Mouse (Mus musculus): ENCODE data around the gene Wdr61.
"Not testable (repeated sequence)": the region's sequence is repeated elsewhere in the genome, so short reads cannot be mapped to it uniquely, and the experiment has no call there.

Wdr61 gene

DNA sequence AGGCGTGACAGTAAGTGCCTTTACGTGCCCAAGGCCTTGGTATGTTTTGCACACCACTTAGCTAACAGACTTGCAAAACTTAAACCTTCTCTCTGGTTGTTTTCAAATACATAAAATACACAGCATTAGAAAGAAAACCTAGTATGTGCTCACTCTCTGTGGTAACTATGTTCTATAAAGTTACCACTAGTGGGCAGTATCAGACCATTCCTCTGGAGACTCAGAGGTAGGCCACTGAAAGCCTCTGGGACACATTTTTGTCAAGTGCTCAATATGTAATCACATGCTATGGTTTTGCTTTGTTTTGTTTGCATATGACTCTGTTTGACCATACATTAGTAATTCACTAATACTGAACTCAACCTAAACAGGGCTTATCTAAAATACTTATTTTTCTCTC lies 2.2 kb downstream of the Wdr61 start:
- DNase-seq (ENCODE audit: low read depth, low spot score), result peak; percentile 69

DNA sequence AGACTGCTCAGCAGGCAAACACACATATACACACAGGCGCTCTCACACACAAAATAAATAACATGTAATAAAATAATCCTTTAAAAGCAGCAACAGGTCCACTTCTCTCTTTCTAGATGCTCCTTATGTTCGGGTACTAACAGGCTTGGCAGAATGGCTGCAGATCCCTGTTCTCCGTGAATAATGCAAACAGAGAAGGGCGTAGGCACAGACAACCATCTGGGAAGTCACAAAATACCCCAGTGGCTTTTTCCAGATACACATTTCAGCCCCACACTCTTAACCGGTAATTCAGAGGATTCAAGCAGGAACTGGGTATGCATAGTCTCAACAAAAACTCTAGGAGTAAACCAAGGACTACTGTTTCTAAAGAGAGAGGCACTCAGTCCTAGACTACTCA lies 8.0 kb downstream of the Wdr61 start:
- DNase-seq (ENCODE audit: low read depth, low spot score), result no peak

DNA sequence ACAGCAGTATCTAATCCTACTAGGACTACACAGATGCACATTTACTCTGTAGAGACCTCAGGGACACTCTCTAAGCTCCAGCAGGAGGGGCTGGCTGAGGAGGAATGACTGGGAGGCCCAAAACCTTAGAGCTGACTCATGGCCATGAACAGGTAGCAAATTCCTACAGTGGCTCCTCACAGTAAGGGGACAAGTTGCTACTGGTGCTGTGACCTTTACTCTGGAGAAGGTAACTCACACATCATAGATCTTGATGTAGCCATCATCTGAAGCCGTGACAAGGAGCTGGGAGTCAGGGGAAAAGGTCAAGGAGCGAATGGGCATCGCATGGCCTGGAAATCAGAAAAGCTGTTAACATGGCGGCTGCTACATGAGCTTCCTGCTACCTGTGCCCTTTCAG lies 11.7 kb downstream of the Wdr61 start:
- no peak for DNase-seq (ENCODE audit: low read depth, low spot score)

DNA sequence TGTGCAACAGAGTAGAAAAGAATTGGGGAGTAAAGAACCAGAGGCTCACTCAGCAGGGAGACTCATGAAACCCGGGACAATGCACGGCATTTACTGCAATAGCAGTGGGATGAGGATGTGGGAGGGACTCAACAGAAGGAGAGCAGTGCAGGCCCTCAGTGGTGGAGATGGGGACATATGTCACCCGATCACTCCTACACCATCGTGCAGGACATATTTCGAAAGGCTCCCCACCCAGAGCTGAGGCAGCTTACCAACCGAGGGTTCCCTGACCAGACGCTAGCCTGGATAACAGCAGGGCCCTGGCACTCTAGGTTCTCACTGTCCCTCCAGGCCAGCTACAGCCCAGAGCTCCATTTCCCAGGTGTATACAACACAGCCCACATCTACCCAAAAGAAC lies 12.2 kb downstream of the Wdr61 start:
- DNase-seq (ENCODE audit: low read depth, low spot score), result no peak

DNA sequence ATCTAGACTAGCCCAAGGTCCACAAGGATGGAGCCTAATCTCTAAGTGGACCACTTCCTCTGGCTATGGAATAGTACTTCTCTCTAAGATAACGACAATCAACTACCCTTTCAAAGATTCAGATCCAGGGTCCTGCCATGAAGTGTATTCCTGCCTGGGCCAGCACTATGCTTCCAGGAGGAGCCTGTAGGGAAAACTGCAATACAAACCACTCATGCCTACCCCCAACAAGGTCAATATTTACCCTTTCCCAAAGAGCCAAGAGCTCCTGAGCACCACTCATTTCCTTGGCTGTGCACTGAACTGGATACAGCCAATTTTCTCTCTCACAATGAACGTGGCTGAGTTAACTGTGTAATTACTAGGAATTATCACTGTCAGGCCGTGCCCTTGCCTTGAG lies 16.8 kb downstream of the Wdr61 start:
- no peak for DNase-seq (ENCODE audit: low read depth, low spot score)

DNA sequence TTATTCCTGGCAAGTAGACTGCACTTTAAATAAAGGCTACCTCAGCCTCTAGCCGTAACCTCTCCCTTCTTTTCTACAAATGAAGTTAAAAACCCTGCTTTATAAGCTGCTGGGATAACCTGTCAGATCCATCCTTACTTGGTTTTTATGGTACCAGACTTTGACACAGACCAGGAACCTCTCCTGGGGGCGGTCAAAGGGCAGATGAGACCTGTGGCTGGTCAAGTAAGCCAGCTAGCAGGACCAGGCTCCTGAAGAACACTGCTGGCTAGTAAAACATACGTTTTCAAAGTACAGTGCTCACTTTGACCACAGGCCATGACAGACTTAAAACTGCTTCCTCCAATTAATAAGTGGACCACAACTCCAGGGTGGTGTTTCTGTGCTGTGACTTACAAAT lies 18.5 kb downstream of the Wdr61 start:
- DNase-seq (ENCODE audit: low read depth, low spot score), result no peak

DNA sequence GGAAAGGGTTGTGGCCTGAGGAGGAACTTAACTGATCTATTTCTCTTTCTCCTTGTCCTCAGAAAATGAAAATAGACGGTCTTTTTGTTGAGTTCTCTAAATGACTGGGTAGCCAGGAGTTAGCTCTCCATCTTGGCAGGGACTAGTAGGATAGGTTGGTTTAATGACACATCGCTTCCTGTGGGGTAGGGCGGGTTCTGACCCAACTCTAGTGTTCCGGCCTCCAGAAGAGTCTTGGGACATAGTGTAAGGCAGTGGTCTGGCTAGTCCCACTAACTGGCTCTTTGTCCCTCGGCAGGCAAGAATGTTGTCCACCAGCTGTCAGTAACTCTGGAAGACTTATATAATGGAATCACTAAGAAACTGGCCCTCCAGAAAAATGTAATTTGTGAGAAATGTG lies 26.2 kb downstream of the Wdr61 start:
- DNase-seq (ENCODE audit: low read depth, low spot score), result no peak

DNA sequence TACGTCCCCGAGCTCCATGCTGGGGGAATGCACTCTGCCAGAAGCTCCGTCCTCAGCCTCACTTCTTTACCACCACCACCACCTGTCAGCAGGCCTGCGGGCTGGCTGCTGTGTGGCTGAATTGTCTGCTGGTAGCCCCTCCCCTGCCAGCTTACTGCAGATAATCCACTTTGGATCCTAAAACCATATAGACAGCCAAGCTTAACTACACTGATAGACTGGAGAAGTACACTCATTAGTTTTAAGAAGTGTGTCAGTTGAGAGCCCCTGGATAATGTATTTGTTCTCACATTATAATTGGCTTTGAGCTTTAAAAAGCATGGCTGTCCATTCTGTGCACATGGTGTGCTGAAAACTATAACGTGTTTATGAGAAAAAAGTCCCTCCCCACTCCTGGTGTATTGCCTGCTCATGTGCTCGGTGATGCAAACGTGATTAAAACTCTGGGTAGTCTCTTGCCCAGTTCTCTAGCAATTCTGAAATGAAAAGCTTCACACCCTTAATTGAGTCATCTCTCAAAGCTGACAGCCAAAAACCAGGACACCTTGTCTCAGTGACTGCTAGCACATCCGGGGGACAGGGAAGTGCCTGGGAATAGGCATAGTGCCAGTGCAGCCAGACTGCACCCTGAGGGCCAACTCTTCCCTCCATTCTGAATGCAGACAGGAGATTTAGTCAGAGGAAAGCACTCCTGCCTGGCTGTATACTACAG lies 26.9 kb downstream of the Wdr61 start:
- DNase-seq (ENCODE audit: low read depth, low spot score), result no peak

DNA sequence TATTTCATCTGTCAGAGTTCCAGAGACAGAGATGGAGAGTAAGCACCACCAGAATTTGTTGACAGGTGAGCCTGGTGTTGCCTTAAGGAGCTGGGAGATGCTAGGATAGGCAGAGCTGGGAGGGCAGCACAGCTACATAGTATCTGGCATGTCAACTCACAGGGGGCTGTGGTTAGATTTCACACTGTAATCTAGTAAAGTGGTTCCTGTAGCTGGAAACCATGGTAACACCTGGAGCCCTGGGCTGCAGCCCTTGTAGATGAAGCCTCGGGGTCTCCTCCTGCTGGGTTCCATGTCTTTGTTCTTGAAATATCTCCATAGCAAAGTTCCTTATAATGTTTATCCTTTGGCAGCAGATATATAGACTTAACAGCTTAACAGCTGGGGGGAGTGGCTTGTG lies 28.8 kb downstream of the Wdr61 start:
- no peak for DNase-seq (ENCODE audit: low read depth, low spot score)

DNA sequence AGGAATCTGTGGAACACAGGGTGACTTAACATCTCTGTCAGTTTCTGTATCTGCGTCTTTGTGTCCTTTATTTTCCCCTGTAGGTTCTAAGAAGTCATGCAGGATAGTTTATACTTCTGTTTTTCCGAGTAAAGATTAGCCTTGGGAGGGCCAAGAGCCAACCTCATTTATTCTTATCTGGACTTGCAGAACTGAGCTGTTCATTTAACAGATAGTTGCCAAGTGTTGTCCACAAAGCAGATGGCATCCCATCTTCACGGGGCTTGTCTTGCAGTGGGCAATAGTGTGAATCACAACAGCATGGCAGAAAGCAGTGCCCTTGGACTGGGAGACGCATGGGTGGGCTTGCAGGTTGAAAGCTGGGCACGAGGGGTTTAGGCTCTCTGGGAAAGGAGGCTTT lies 30.0 kb downstream of the Wdr61 start:
- no peak for DNase-seq (ENCODE audit: low read depth, low spot score)

DNA sequence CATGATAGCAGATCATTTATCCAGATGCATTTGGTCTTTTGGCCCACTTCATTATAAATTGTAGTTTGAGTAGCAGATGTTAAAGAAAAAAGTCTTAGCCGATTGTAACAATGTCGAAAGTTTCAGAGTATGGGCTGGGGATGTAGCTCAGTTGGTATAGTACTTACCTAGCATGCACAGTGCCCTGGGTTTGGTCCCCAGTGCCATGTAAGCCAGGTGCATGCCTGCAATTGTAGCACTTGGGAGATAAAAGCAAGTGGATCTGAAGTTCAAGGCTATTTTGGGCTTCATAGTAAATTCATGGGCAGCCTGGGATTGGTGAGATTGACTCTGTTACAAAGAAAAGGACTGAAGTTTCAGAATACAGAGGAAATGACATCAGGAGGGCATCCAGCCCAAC lies 31.7 kb downstream of the Wdr61 start:
- no peak for DNase-seq (ENCODE audit: low read depth, low spot score)

DNA sequence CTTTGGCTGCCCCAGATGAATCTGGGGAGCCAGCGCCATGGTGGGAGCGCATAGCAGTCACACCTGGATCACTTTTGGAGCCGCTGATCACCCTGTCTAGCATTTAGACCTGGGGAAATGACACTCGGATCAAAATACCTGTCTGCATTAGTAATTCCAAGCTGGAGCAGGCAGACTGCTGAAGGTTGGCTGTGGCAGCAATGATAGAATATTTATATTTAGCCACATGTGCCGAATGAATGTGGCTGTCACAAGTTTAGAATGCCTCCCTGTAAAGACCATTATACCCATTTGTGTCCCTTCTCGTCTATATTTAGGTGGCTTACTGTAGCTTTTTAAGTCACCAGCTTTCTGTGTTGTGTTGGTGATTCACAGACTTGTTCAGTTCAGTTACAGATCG lies 33.6 kb downstream of the Wdr61 start:
- DNase-seq (ENCODE audit: low read depth, low spot score), result no peak

DNA sequence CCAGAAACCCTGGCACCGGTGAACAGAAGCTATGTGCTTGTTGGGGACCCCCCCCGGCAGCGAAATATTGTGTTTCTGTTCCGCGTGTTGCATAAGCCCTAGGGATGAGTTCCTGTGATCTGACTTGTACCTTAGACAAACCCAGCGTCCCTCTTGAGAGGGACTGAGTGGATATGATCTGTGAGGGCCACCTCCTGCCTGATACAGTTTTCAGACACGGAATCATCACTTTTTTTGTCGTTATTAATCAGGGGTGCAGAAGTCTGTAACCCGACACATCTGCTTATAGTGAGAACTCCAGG lies 34.2 kb downstream of the Wdr61 start:
- no peak for DNase-seq (ENCODE audit: low read depth, low spot score)

DNA sequence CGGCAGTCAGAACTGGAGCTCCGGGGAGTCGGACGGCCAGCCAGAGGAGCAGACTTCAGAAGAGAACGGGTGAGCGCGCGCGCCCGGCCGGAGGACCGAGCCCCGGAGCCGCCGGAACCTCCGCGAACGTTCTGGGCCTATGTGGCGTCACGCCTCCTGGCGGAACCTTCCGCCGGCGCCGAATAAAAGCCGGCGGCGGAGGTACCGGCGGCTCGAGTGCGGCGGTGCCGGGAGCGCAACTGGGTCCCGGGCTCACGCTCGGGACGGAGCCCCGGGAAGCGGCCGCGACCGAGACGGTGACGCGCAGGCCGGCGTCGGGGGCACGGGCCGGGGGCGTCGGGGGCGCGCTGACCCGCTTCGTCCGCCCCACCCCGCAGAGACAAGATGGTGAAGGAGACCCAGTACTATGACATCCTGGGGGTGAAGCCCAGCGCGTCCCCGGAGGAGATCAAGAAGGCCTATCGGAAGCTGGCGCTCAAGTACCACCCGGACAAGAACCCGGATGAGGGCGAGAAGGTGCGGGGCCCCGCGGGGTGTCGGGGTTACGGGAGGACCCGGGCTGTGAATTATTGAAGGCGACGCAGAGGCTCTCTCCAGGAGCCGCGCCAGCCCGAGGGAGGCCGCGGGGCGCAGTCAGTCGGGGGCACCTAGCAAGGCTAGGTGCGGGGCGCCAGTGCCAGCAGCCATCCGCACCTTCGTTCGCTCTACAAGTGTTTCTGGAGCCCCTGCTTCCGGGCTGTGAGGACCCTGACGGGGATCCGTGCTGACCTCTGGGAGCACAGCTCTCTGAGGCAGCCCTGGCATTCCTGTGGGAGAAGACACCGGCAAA lies 34.8 kb downstream of the Wdr61 start:
- peak; percentile 88 for DNase-seq (ENCODE audit: low read depth, low spot score)

DNA sequence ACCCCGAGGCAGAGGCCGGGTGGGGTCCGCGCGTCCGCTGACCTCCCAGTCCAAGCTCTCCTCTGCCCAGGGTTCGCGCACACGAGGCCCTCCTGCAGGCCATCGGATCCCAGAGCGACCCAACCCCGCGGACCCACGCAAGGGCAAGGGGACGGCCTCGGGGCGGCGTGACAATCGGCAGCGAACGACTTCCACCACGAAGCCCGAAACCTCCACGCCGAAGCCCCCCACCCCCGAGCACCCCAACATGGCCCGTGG lies 35.3 kb downstream of the Wdr61 start:
- no peak for DNase-seq (ENCODE audit: low read depth, low spot score)

DNA sequence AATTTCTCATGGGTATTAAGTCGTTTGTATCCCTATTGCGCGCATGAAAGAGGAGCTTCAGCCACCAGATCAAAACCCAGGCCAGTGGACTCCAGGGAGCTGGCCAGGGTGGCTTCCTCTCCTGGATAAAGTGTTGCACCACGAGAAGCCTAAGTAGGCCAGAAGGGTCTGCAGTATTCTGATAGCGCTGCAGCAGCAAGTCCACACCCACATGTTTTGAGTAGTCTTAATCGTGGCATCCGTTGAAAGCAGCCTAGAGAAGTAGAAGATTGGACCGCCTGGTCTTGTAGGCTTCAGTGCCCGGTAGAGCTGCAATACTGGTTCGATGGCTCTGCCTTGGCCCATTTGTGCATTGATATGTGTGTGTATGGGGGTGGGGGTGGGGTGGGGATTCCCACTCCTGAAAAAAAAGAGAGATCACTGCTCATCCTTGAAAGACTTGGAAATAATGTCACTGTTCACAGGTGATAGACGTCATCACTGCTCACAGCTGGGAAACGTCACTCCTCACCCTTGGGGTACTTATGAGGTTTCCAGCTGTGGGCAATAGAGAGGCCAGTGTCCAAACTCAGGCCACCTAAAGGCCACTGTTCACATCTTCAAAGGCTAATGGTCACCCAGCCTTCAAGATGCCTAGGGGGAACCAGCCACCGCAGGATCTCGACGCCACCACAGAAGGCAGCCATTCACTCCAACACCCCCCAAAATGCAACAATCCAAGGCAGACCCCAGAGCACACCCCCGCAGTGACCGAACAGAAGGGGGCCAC lies 35.8 kb downstream of the Wdr61 start, which contains the start of gene Dnaja4:
Gene Dnaja4, plus strand, starts transcription at position 556 of the 769 bp plus-strand sequence.
- peak; percentile 10 for DNase-seq (ENCODE audit: low read depth, low spot score)

DNA sequence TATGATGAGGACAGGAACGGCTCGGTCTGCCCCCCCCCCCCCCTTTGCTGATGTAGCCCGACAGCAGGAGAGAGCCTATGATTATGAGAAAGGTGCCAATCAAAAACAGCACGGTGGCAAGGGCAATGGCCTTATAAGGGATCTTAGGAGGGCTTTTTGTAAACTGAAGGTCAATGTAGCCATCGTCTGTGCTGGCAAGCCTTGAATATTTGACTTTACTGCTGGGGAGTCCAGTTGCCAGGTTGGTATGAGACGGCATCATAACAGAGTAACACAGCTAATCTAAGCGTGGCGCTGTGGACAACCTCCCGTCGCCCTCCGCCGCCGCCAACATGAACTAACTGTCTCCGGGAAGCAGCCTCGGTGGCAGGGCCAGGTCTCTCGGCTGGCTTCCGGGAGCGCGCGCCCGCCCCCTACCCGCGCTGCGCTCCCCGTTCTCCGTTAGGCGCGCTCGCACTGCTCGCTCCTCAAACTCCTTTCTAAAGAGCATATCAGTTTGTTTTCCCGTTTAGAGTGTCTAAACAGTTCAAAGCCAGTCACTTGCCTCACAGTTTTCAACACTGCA lies 43.0 kb downstream of the Wdr61 start:
- DNase-seq (ENCODE audit: low read depth, low spot score), result peak; percentile 60

DNA sequence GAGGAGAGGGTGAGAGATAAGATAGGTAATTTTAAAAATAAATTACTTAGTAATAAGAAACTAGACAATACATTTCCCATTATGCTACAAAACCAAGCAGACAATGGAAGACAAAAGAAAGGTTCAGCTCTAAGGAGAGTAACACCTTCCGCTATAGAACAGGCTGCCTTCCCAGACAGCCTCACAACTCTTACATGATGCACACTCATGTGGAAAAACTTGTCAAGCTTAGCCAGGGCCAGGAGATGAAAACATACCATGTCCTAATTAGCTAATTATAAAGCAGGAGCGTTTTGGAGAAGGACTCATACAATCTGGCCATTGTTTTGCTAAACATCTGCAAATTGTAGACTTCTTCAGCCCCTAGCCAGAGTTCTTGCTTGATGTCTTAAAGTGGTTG lies 43.6 kb downstream of the Wdr61 start:
- not testable (repeated sequence) for DNase-seq (ENCODE audit: low read depth, low spot score)

DNA sequence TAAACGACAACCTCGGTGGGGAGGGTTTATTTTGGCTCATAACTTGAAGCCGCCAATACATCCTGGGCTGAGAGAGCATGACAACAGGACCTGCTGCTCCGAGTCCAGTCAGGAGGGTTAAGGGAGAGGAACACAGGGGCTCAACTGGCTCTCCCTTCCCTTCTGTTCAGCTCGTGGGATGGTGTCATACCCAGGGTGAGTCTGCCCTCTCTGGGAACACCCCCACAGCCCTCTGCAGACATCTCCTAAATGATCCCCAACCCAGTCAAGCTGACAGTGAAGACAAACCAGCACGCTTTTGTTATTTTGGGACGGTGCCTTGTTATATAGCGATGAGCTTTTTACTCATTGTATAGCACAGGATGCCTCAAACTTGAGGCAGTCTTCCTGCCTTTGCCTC lies 44.9 kb downstream of the Wdr61 start:
- DNase-seq (ENCODE audit: low read depth, low spot score), result no peak

DNA sequence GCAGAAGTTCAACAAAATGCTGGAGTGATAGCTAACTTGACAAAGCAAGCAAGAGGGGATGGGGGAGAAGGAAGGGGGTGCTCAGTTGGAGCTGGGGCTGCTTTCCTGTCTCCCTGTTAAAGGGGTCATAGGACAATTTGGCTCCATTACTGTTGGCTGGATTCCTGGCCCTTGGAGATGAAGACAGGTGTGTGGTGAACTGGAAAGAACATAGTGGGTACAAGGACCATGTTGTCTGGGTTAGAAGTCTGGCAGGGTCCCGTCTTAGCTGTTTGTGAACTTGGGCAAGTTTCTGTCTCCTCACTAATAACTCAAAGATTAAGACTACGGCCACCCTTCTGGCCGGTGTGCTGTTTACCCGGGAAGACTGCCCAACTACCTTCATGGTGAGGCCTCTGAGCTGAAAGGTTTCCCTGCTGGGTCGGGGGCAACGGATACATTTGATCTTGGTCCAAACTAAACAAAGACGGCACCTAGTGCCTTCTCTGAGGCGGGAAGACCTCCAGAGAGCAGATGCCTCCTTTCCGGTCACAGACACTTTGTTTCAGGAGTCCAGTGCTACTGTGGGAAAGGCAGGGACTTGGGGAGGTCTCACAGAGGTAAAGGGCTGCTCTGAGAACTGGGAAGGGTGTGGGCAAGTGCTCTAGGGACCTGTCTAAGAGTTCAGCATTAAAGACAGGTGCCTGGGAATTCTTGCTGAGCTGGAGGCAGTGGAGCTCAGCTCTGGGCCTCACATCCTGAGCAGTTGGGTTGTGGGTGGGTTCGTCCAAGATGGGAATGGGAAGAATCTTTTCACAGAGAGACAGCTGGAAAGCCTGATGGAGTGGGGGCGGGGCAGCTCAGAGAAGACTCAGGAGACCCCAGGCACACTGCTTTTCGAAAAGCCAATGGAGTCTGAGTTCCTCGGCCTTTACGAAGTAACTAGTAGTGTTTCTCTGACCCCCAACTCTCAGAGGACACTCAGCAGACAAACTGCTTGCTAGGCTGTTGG lies 46.8 kb downstream of the Wdr61 start:
- no peak for DNase-seq (ENCODE audit: low read depth, low spot score)

DNA sequence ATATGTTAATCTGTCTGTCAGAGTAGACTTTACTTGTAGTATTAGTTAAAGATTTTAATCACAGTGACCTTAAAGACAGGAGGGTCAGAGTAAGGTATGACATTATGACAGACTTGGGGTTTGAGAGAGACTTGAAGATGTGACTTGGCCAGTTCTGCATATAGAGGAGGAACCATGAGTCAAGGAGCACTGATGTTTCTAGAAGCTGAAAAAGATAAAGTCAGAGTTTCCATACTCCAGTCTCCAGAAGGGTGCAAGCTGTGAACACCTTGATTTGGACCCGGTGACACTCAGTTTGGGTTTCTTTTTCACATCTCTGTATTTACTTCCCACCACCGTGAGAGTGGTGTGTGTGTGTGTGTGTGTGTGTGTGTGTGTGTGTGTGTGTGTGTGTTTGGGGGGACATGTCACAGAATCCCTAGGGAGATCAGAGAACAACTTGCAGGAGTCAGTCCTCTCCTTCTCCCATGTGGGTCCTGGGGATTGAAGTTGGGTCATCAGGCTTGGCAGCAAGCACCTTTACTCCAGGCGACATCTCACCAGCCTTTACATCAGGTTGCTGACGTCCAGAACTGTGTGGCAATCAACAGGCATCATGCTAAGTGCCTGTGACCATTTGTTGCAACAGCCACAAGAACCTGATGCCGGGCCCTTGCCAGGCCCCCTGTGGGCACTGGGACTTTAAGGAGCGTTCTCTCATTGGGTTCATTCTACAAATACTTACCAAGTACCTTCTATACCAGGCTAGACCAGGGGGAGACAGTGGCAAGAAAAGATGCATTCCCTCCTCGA lies 50.3 kb downstream of the Wdr61 start:
- no peak for DNase-seq (ENCODE audit: low read depth, low spot score)
